Mouse (Mus musculus) cerebellum, adult 9-11 months (tissue): ENCODE data around the gene Hspa8.
"Not testable (repeated sequence)": the region's sequence is repeated elsewhere in the genome, so short reads cannot be mapped to it uniquely, and the experiment has no call there.

Source experiments
- DNase-seq: peaks from one replicate; pipeline ENCODE4 v3.0.0; 2022

Gene Hspa8

GRCm38 (mm10) chr9:40784374-40784967 lies 16.3 kb upstream of the Hspa8 start:
- no peak for DNase-seq

GRCm38 (mm10) chr9:40785452-40785851 lies 15.3 kb upstream of the Hspa8 start:
- DNase-seq: no peak

GRCm38 (mm10) chr9:40786820-40787219 lies 14.0 kb upstream of the Hspa8 start:
- not testable (repeated sequence) for DNase-seq

- DNase-seq: no peak
Observed at GRCm38 (mm10) chr9:40791864-40792633, 8.7 kb upstream of the Hspa8 start.

- no peak for DNase-seq
Observed at GRCm38 (mm10) chr9:40793581-40793980, 7.2 kb upstream of the Hspa8 start.

- DNase-seq: no peak
Observed at GRCm38 (mm10) chr9:40794251-40794650, 6.5 kb upstream of the Hspa8 start.

GRCm38 (mm10) chr9:40794926-40795325 lies 5.9 kb upstream of the Hspa8 start:
- DNase-seq: no peak

GRCm38 (mm10) chr9:40795562-40795961 lies 5.2 kb upstream of the Hspa8 start:
- no peak for DNase-seq

- no peak for DNase-seq
Observed at GRCm38 (mm10) chr9:40796054-40796453, 4.7 kb upstream of the Hspa8 start.

GRCm38 (mm10) chr9:40798247-40798960 lies 2.4 kb upstream of the Hspa8 start:
- DNase-seq: no peak

GRCm38 (mm10) chr9:40799112-40799511 lies 1.7 kb upstream of the Hspa8 start:
- DNase-seq: no peak

- DNase-seq: peak; percentile 86
Observed at GRCm38 (mm10) chr9:40799837-40800501, 815 bp upstream of the Hspa8 start.

- DNase-seq: peak; percentile 89
Observed at GRCm38 (mm10) chr9:40801614-40802532, 1.1 kb downstream of the Hspa8 start.

GRCm38 (mm10) chr9:40802533-40802875 lies 1.7 kb downstream of the Hspa8 start:
- not testable (repeated sequence) for DNase-seq

- DNase-seq: not testable (repeated sequence)
Observed at GRCm38 (mm10) chr9:40804576-40804975, 3.8 kb downstream of the Hspa8 start.

GRCm38 (mm10) chr9:40805263-40805662 lies 4.5 kb downstream of the Hspa8 start:
- DNase-seq: peak; percentile 80

- peak; percentile 65 for DNase-seq
Observed at GRCm38 (mm10) chr9:40806440-40807288, 5.9 kb downstream of the Hspa8 start.

- no peak for DNase-seq
Observed at GRCm38 (mm10) chr9:40807289-40807920, 6.6 kb downstream of the Hspa8 start.

GRCm38 (mm10) chr9:40808061-40808906 lies 7.5 kb downstream of the Hspa8 start:
- no peak for DNase-seq

GRCm38 (mm10) chr9:40808907-40809280 lies 8.1 kb downstream of the Hspa8 start:
- DNase-seq: no peak
